Mouse (Mus musculus): ENCODE measurements around the gene Myh7. TPM values are rescaled to one million over a fixed set of nuclear protein-coding genes. Genes with fewer than 3 reads are reported as not detected.

Gene Myh7
- polyA plus RNA-seq, 1 experiment from 2014 or later = 5.6 TPM

- Histone ChIP-seq H3K9me3 (ENCODE audit: control insufficient read depth, low read length) (no peaks in the 10 kb centered on the region), H3K27ac (no peak within 1 kb of the TSS), H3K27me3 (ENCODE audit: control insufficient read depth, insufficient read depth, low read length) (no peaks in the 10 kb centered on the region), H3K4me1 (replicated peaks; ENCODE audit: control insufficient read depth, insufficient read depth, low read length) (peaks cover 18% of the 10 kb centered on the region), H3K4me2 (replicated peaks) (peak within 1 kb of the TSS; percentile 20; the same call in 1 of the 2 replicates), H3K36me3 (replicated peaks; ENCODE audit: control insufficient read depth, insufficient read depth) (no peaks in the 10 kb centered on the region), H3K9ac (no peak within 1 kb of the TSS), H3K4me3 (replicated peaks; ENCODE audit: low read length) (no peak within 1 kb of the TSS)
- 32% methylated on average over 6 of the region's 6 CpGs for WGBS
- DNase-seq (ENCODE audit: low spot score) = peak; percentile 40
- no peak for ATAC-seq (ENCODE audit: low FRiP score)
Observed at GRCm38 (mm10) chr14:54932645-54933150, 61.7 kb downstream of the Myh7 start, which contains the start of gene Il25. TSS of gene Il25 (plus strand) at chr14:54932695.

- H3K27ac ChIP-seq = 0 out of 2 replicates have a peak overlapping the region, but pooled peaks have one; percentile 17
- DNase-seq (ENCODE audit: low spot score) (no peak), ATAC-seq (ENCODE audit: low FRiP score) (no peak)
- H3K4me1 ChIP-seq (replicated peaks; ENCODE audit: control insufficient read depth, insufficient read depth, low read length) = peaks cover 22% of the 10 kb centered on the region
- no peak overlapping the region for H3K9ac ChIP-seq
- H3K27me3 ChIP-seq (ENCODE audit: control insufficient read depth, insufficient read depth, low read length) = no peaks in the 10 kb centered on the region
- no peak overlapping the region for H3K4me3 ChIP-seq (replicated peaks; ENCODE audit: low read length)
- H3K4me2 ChIP-seq (replicated peaks) = no peak overlapping the region
- no peaks in the 10 kb centered on the region for H3K9me3 ChIP-seq (ENCODE audit: control insufficient read depth, low read length)
- H3K36me3 ChIP-seq (replicated peaks; ENCODE audit: control insufficient read depth, insufficient read depth) = no peaks in the 10 kb centered on the region
- WGBS = 19% methylated on average over 2 of the region's 2 CpGs
Observed at GRCm38 (mm10) chr14:54930431-54930830, 64.0 kb downstream of the Myh7 start.

GRCm38 (mm10) chr14:54929801-54930200, 64.6 kb downstream of the Myh7 start:
- peaks cover 24% of the 10 kb centered on the region for H3K4me1 ChIP-seq (replicated peaks; ENCODE audit: control insufficient read depth, insufficient read depth, low read length)
- no peaks in the 10 kb centered on the region for H3K27me3 ChIP-seq (ENCODE audit: control insufficient read depth, insufficient read depth, low read length)
- no peak overlapping the region for H3K9ac ChIP-seq
- no peak for ATAC-seq (ENCODE audit: low FRiP score)
- no peak for DNase-seq (ENCODE audit: low spot score)
- H3K4me3 ChIP-seq (replicated peaks; ENCODE audit: low read length) = no peak overlapping the region
- H3K36me3 ChIP-seq (replicated peaks; ENCODE audit: control insufficient read depth, insufficient read depth) = no peaks in the 10 kb centered on the region
- H3K27ac ChIP-seq = no peak overlapping the region
- WGBS = 71% methylated on average over 5 of the region's 5 CpGs
- no peak overlapping the region for H3K4me2 ChIP-seq (replicated peaks)
- no peaks in the 10 kb centered on the region for H3K9me3 ChIP-seq (ENCODE audit: control insufficient read depth, low read length)

- Histone ChIP-seq H3K27ac (peak overlapping the region; percentile 83), H3K4me3 (replicated peaks; ENCODE audit: low read length) (peak overlapping the region; percentile 45; the same call in 1 of the 2 replicates), H3K9ac (0 out of 2 replicates have a peak overlapping the region, but pooled peaks have one; percentile 74), H3K4me2 (replicated peaks) (peak overlapping the region; percentile 83), H3K27me3 (ENCODE audit: control insufficient read depth, insufficient read depth, low read length) (no peaks in the 10 kb centered on the region), H3K4me1 (replicated peaks; ENCODE audit: control insufficient read depth, insufficient read depth, low read length) (peaks cover 20% of the 10 kb centered on the region; the same call in 1 of the 2 replicates), H3K9me3 (ENCODE audit: control insufficient read depth, low read length) (no peaks in the 10 kb centered on the region), H3K36me3 (replicated peaks; ENCODE audit: control insufficient read depth, insufficient read depth) (no peaks in the 10 kb centered on the region)
- WGBS = 16% methylated on average over 7 of the region's 7 CpGs
- ATAC-seq (ENCODE audit: low FRiP score) = no peak
- no peak for DNase-seq (ENCODE audit: low spot score)
Observed at GRCm38 (mm10) chr14:54927296-54927695, 67.1 kb downstream of the Myh7 start.

- WGBS = under 1% methylated on average over 40 of the region's 58 CpGs
Observed at GRCm38 (mm10) chr14:54926401-54927158, 67.8 kb downstream of the Myh7 start.

GRCm38 (mm10) chr14:54925349-54926342, 68.8 kb downstream of the Myh7 start, which contains the start of gene Efs:
TSS of gene Efs (minus strand) at chr14:54926126.
- Histone ChIP-seq H3K9ac (peak within 1 kb of the TSS; percentile 74), H3K4me1 (replicated peaks; ENCODE audit: control insufficient read depth, insufficient read depth, low read length) (peaks cover 18% of the 10 kb centered on the region; the same call in 1 of the 2 replicates), H3K9me3 (ENCODE audit: control insufficient read depth, low read length) (peaks cover 11% of the 10 kb centered on the region; the same call in 1 of the 2 replicates), H3K4me3 (replicated peaks; ENCODE audit: low read length) (peak within 1 kb of the TSS; percentile 45), H3K4me2 (replicated peaks) (peak within 1 kb of the TSS; percentile 83), H3K27me3 (ENCODE audit: control insufficient read depth, insufficient read depth, low read length) (no peaks in the 10 kb centered on the region), H3K27ac (peak within 1 kb of the TSS; percentile 83), H3K36me3 (replicated peaks; ENCODE audit: control insufficient read depth, insufficient read depth) (no peaks in the 10 kb centered on the region)
- ATAC-seq (ENCODE audit: low FRiP score) (peak; percentile 69), DNase-seq (ENCODE audit: low spot score) (peak; percentile 57)
- WGBS = 3% methylated on average over 56 of the region's 57 CpGs

More at GRCm38 (mm10) chr14:54926401-54927158, 67.8 kb downstream of the Myh7 start:
- peak overlapping the region; percentile 45 for H3K4me3 ChIP-seq (replicated peaks; ENCODE audit: low read length)
- no peaks in the 10 kb centered on the region for H3K36me3 ChIP-seq (replicated peaks; ENCODE audit: control insufficient read depth, insufficient read depth)
- peaks cover 20% of the 10 kb centered on the region; the same call in 1 of the 2 replicates for H3K4me1 ChIP-seq (replicated peaks; ENCODE audit: control insufficient read depth, insufficient read depth, low read length)
- DNase-seq (ENCODE audit: low spot score) (peak; percentile 60), ATAC-seq (ENCODE audit: low FRiP score) (peak; percentile 68)
- peaks cover 1% of the 10 kb centered on the region; the same call in 1 of the 2 replicates for H3K9me3 ChIP-seq (ENCODE audit: control insufficient read depth, low read length)
- H3K27ac ChIP-seq = peak overlapping the region; percentile 83
- no peaks in the 10 kb centered on the region for H3K27me3 ChIP-seq (ENCODE audit: control insufficient read depth, insufficient read depth, low read length)
- H3K9ac ChIP-seq = peak overlapping the region; percentile 74
- peak overlapping the region; percentile 83 for H3K4me2 ChIP-seq (replicated peaks)

- no peaks in the 10 kb centered on the region for H3K27me3 ChIP-seq (ENCODE audit: control insufficient read depth, insufficient read depth, low read length)
- peak; percentile 38; the same call in 1 of the 2 replicates for ATAC-seq (ENCODE audit: low FRiP score)
- H3K36me3 ChIP-seq (replicated peaks; ENCODE audit: control insufficient read depth, insufficient read depth) = no peaks in the 10 kb centered on the region
- H3K9me3 ChIP-seq (ENCODE audit: control insufficient read depth, low read length) = peaks cover 14% of the 10 kb centered on the region; the same call in 1 of the 2 replicates
- peak overlapping the region; percentile 45 for H3K4me3 ChIP-seq (replicated peaks; ENCODE audit: low read length)
- no peak for DNase-seq (ENCODE audit: low spot score)
- H3K9ac ChIP-seq = peak overlapping the region; percentile 74; the same call in 1 of the 2 replicates
- WGBS = 11% methylated on average over 7 of the region's 7 CpGs
- H3K27ac ChIP-seq = peak overlapping the region; percentile 83
- H3K4me1 ChIP-seq (replicated peaks; ENCODE audit: control insufficient read depth, insufficient read depth, low read length) = peaks cover 12% of the 10 kb centered on the region; the same call in 1 of the 2 replicates
- H3K4me2 ChIP-seq (replicated peaks) = peak overlapping the region; percentile 83
Observed at GRCm38 (mm10) chr14:54924641-54925348, 69.6 kb downstream of the Myh7 start.

Measured in hindbrain, embryonic 14.5 days (tissue).